Mouse (Mus musculus): ENCODE measurements around the gene Ltn1. TPM values are rescaled to one million over a fixed set of nuclear protein-coding genes. Genes with fewer than 3 reads are reported as not detected.
A peak's percentile ranks its signal among the peaks of the same experiment; 100 is the strongest.

The Ltn1 gene
- total and polyA plus RNA-seq, 2 experiments from 2014 or later: 17.5 to 18.5 TPM

GRCm38 (mm10) chr16:87434266-87434665 is 1.9 kb upstream of the Ltn1 start:
- DNase-seq (ENCODE audit: low spot score) (no peak), ATAC-seq (ENCODE audit: low FRiP score) (no peak)
- H3K27ac ChIP-seq (ENCODE audit: low read depth, low read length): no peak overlapping the region
- H3K9me3 ChIP-seq (ENCODE audit: low read length): no peaks in the 10 kb centered on the region
- H3K4me3 ChIP-seq (ENCODE audit: low read depth, low read length): no peak overlapping the region
- H3K36me3 ChIP-seq (ENCODE audit: insufficient read depth, low read length): 0 out of 2 replicates have a peak, but pooled peaks cover 4% of the 10 kb centered on the region
- no peaks in the 10 kb centered on the region for H3K27me3 ChIP-seq (ENCODE audit: insufficient read depth, low read length)
- no peak overlapping the region for H3K4me2 ChIP-seq (ENCODE audit: low read depth, low read length, poor library complexity, severe bottlenecking)
- no peaks in the 10 kb centered on the region for H3K4me1 ChIP-seq (ENCODE audit: insufficient read depth, low read length)
- no peak overlapping the region for H3K9ac ChIP-seq (replicated peaks; ENCODE audit: low read length, poor library complexity, severe bottlenecking)
- TF ChIP-seq CTCF (IDR thresholded peaks at IDR 0.05): no peak
- WGBS: 94% methylated on average over 7 of the region's 7 CpGs

- Histone ChIP-seq H3K36me3 (ENCODE audit: insufficient read depth, low read length) (peaks cover 30% of the 10 kb centered on the region), H3K4me3 (ENCODE audit: low read depth, low read length) (no peak overlapping the region), H3K27me3 (ENCODE audit: insufficient read depth, low read length) (no peaks in the 10 kb centered on the region), H3K27ac (ENCODE audit: low read depth, low read length) (no peak overlapping the region), H3K4me2 (ENCODE audit: low read depth, low read length, poor library complexity, severe bottlenecking) (no peak overlapping the region), H3K4me1 (ENCODE audit: insufficient read depth, low read length) (no peaks in the 10 kb centered on the region), H3K9ac (replicated peaks; ENCODE audit: low read length, poor library complexity, severe bottlenecking) (no peak overlapping the region), H3K9me3 (ENCODE audit: low read length) (no peaks in the 10 kb centered on the region)
- TF ChIP-seq CTCF (IDR thresholded peaks at IDR 0.05): no peak
- ATAC-seq (ENCODE audit: low FRiP score) (no peak), DNase-seq (ENCODE audit: low spot score) (no peak)
- WGBS: 96% methylated on average over 8 of the region's 8 CpGs
Observed at GRCm38 (mm10) chr16:87427516-87427915, 4.9 kb downstream of the Ltn1 start.

- H3K9ac ChIP-seq (replicated peaks; ENCODE audit: low read length, poor library complexity, severe bottlenecking): no peak overlapping the region
- no peak for ATAC-seq (ENCODE audit: low FRiP score)
- DNase-seq (ENCODE audit: low spot score): no peak
- 96% methylated on average over 8 of the region's 8 CpGs for WGBS
- no peak for TF ChIP-seq CTCF (IDR thresholded peaks at IDR 0.05)
- peaks cover 61% of the 10 kb centered on the region for H3K36me3 ChIP-seq (ENCODE audit: insufficient read depth, low read length)
- no peak overlapping the region for H3K4me3 ChIP-seq (ENCODE audit: low read depth, low read length)
- no peaks in the 10 kb centered on the region for H3K27me3 ChIP-seq (ENCODE audit: insufficient read depth, low read length)
- H3K9me3 ChIP-seq (ENCODE audit: low read length): peaks cover 3% of the 10 kb centered on the region; the same call in 1 of the 2 replicates
- H3K4me1 ChIP-seq (ENCODE audit: insufficient read depth, low read length): no peaks in the 10 kb centered on the region
- no peak overlapping the region for H3K27ac ChIP-seq (ENCODE audit: low read depth, low read length)
- H3K4me2 ChIP-seq (ENCODE audit: low read depth, low read length, poor library complexity, severe bottlenecking): no peak overlapping the region
Observed at GRCm38 (mm10) chr16:87420662-87421061, 11.8 kb downstream of the Ltn1 start.

GRCm38 (mm10) chr16:87405001-87405400 is 27.4 kb downstream of the Ltn1 start:
- no peak for DNase-seq (ENCODE audit: low spot score)

GRCm38 (mm10) chr16:87393813-87394548 is 38.4 kb downstream of the Ltn1 start:
- no peaks in the 10 kb centered on the region for H3K4me1 ChIP-seq (ENCODE audit: insufficient read depth, low read length)
- H3K4me3 ChIP-seq (ENCODE audit: low read depth, low read length): no peak overlapping the region
- WGBS: 47% methylated on average over 16 of the region's 16 CpGs
- no peak overlapping the region for H3K9ac ChIP-seq (replicated peaks; ENCODE audit: low read length, poor library complexity, severe bottlenecking)
- H3K4me2 ChIP-seq (ENCODE audit: low read depth, low read length, poor library complexity, severe bottlenecking): no peak overlapping the region
- peak; percentile 83 for TF ChIP-seq CTCF (IDR thresholded peaks at IDR 0.05)
- H3K9me3 ChIP-seq (ENCODE audit: low read length): no peaks in the 10 kb centered on the region
- ATAC-seq (ENCODE audit: low FRiP score) (peak; percentile 80), DNase-seq (ENCODE audit: low spot score) (peak; percentile 79)
- no peaks in the 10 kb centered on the region for H3K27me3 ChIP-seq (ENCODE audit: insufficient read depth, low read length)
- H3K36me3 ChIP-seq (ENCODE audit: insufficient read depth, low read length): peaks cover 48% of the 10 kb centered on the region
- no peak overlapping the region for H3K27ac ChIP-seq (ENCODE audit: low read depth, low read length)

More at GRCm38 (mm10) chr16:87405001-87405400, 27.4 kb downstream of the Ltn1 start:
- peak; percentile 15; the same call in 1 of the 2 replicates for TF ChIP-seq CTCF (IDR thresholded peaks at IDR 0.05)
- no peak overlapping the region for H3K27ac ChIP-seq (ENCODE audit: low read depth, low read length)
- no peaks in the 10 kb centered on the region for H3K9me3 ChIP-seq (ENCODE audit: low read length)
- no peak overlapping the region for H3K4me2 ChIP-seq (ENCODE audit: low read depth, low read length, poor library complexity, severe bottlenecking)
- H3K36me3 ChIP-seq (ENCODE audit: insufficient read depth, low read length): peaks cover 48% of the 10 kb centered on the region
- H3K27me3 ChIP-seq (ENCODE audit: insufficient read depth, low read length): no peaks in the 10 kb centered on the region
- no peak overlapping the region for H3K4me3 ChIP-seq (ENCODE audit: low read depth, low read length)
- no peak for ATAC-seq (ENCODE audit: low FRiP score)
- H3K9ac ChIP-seq (replicated peaks; ENCODE audit: low read length, poor library complexity, severe bottlenecking): no peak overlapping the region
- 83% methylated on average over 3 of the region's 3 CpGs for WGBS
- no peaks in the 10 kb centered on the region for H3K4me1 ChIP-seq (ENCODE audit: insufficient read depth, low read length)

- no peak overlapping the region for H3K27ac ChIP-seq (ENCODE audit: low read depth, low read length)
- TF ChIP-seq CTCF (IDR thresholded peaks at IDR 0.05): no peak
- H3K4me3 ChIP-seq (ENCODE audit: low read depth, low read length): no peak overlapping the region
- H3K27me3 ChIP-seq (ENCODE audit: insufficient read depth, low read length): no peaks in the 10 kb centered on the region
- no peak for ATAC-seq (ENCODE audit: low FRiP score)
- H3K4me1 ChIP-seq (ENCODE audit: insufficient read depth, low read length): no peaks in the 10 kb centered on the region
- H3K9ac ChIP-seq (replicated peaks; ENCODE audit: low read length, poor library complexity, severe bottlenecking): no peak overlapping the region
- DNase-seq (ENCODE audit: low spot score): no peak
- 97% methylated on average over 3 of the region's 3 CpGs for WGBS
- H3K36me3 ChIP-seq (ENCODE audit: insufficient read depth, low read length): peaks cover 19% of the 10 kb centered on the region
- no peaks in the 10 kb centered on the region for H3K9me3 ChIP-seq (ENCODE audit: low read length)
- no peak overlapping the region for H3K4me2 ChIP-seq (ENCODE audit: low read depth, low read length, poor library complexity, severe bottlenecking)
Observed at GRCm38 (mm10) chr16:87387444-87387977, 44.9 kb downstream of the Ltn1 start.
